Mouse (Mus musculus) myocyte (in vitro differentiated cells): Measurements from ENCODE around the gene Spock1. TPM values are rescaled to one million over a fixed set of nuclear protein-coding genes. Genes with fewer than 3 reads are reported as not detected.

ENCODE experiments used
- H3K27me3 ChIP-seq: one replicate; pipeline ENCODE4 v1.6.1; 2011; ENCODE audit not compliant: control insufficient read depth, insufficient read depth, insufficient read length
- H3K36me3 ChIP-seq: one replicate; pipeline ENCODE4 v1.6.1; 2011; ENCODE audit not compliant: control insufficient read depth, insufficient read depth
- H3K4me2 ChIP-seq: one replicate; pipeline ENCODE4 v1.6.1; 2011; ENCODE audit warnings: low read depth, control low read depth
- H3K4me3 ChIP-seq: one replicate; pipeline ENCODE4 v1.5.1; 2011; ENCODE audit warnings: mild to moderate bottlenecking, control low read depth, moderate library complexity
- H3K79me2 ChIP-seq: one replicate; pipeline ENCODE4 v1.6.1; 2011; ENCODE audit not compliant: control insufficient read depth, insufficient read depth
- H3ac ChIP-seq: one replicate; pipeline ENCODE4 v1.6.1; 2011; ENCODE audit not compliant: control insufficient read depth, insufficient read length
- CEBPB ChIP-seq: IDR thresholded peaks from 2 replicates; pipeline ENCODE4 v1.6.1; 2011; ENCODE audit warnings: mild to moderate bottlenecking, moderate library complexity; ENCODE audit not compliant: poor library complexity, insufficient read depth, severe bottlenecking
- E2F4 ChIP-seq: IDR thresholded peaks from one replicate; pipeline ENCODE4 v1.6.1; 2011; ENCODE audit warnings: mild to moderate bottlenecking, control low read depth, moderate library complexity; ENCODE audit not compliant: insufficient read depth
- MAX ChIP-seq: IDR thresholded peaks from one replicate; pipeline ENCODE4 v1.6.1; 2011; ENCODE audit warnings: low read depth, mild to moderate bottlenecking, control low read depth
- MYOD1 ChIP-seq, 3 experiments: IDR thresholded peaks; one replicate each; pipeline ENCODE4 v1.6.1; 2011; ENCODE audit warnings: control low read depth in 2 of 3, low read depth in 2 of 3, mild to moderate bottlenecking in 2 of 3, moderate library complexity in 1 of 3; ENCODE audit not compliant: insufficient read length in 2 of 3, control insufficient read depth in 1 of 3
- MYOG ChIP-seq, 3 experiments: IDR thresholded peaks; one replicate each; pipeline ENCODE4 v1.6.1; 2011; ENCODE audit warnings: control low read depth in 2 of 3, low read depth in 2 of 3, mild to moderate bottlenecking in 2 of 3; ENCODE audit not compliant: insufficient read length in 2 of 3, control insufficient read depth in 1 of 3, insufficient read depth in 1 of 3
- POLR2A ChIP-seq: IDR thresholded peaks from one replicate; pipeline ENCODE4 v1.6.1; 2011; ENCODE audit warnings: low read depth, mild to moderate bottlenecking, control low read depth, moderate library complexity; ENCODE audit not compliant: insufficient read length
- POLR2AphosphoS2 ChIP-seq: IDR thresholded peaks from one replicate; pipeline ENCODE4 v1.6.1; 2011; ENCODE audit warnings: low read depth, control low read depth; ENCODE audit not compliant: insufficient read length
- REST ChIP-seq: IDR thresholded peaks from one replicate; pipeline ENCODE4 v1.6.1; 2011; ENCODE audit warnings: mild to moderate bottlenecking, control low read depth, moderate library complexity; ENCODE audit not compliant: insufficient read depth, insufficient read length
- SRF ChIP-seq: IDR thresholded peaks from one replicate; pipeline ENCODE4 v1.6.1; 2011; ENCODE audit warnings: low read depth; ENCODE audit not compliant: control insufficient read depth, insufficient read length
- TCF12 ChIP-seq: IDR thresholded peaks from one replicate; pipeline ENCODE4 v1.6.1; 2011; ENCODE audit warnings: mild to moderate bottlenecking, control low read depth; ENCODE audit not compliant: poor library complexity, insufficient read depth, severe bottlenecking
- TCF3 ChIP-seq: IDR thresholded peaks from one replicate; pipeline ENCODE4 v1.6.1; 2011; ENCODE audit warnings: low read depth, control low read depth; ENCODE audit not compliant: insufficient read length
- USF1 ChIP-seq: IDR thresholded peaks from one replicate; pipeline ENCODE4 v1.6.1; 2011; ENCODE audit warnings: low read depth, mild to moderate bottlenecking, control low read depth, moderate library complexity
- polyA plus RNA-seq: library from polyadenylated mRNA; unstranded; fragments of >200 nt; fragmentation: generic; extraction: Trizol; gene quantifications from one replicate; pipeline ENCODE4 v1.2.1, GENCODE M21; 2012; ENCODE audit warnings: missing spikeins

The Spock1 gene
- 0.19 TPM for polyA plus RNA-seq

GRCm38 (mm10) chr13:57908266-57908582 lies at the start of gene Spock1:
Gene Spock1, minus strand, starts transcription at chr13:57908332.
- H3K27me3 ChIP-seq = no peaks in the 10 kb centered on the region
- no peak within 1 kb of the TSS for H3K4me3 ChIP-seq
- no peaks in the 10 kb centered on the region for H3K36me3 ChIP-seq
- H3ac ChIP-seq = no peak within 1 kb of the TSS
- TF ChIP-seq E2F4 (no peak), REST (no peak), POLR2A (no peak), MYOD1 (IDR thresholded peaks at IDR 0.05; ENCODE audit: control insufficient read depth in 1 of 3, insufficient read length in 2 of 3, low read depth in 2 of 3) (no peak)
- H3K4me2 ChIP-seq = no peak within 1 kb of the TSS
- H3K79me2 ChIP-seq = no peaks in the 10 kb centered on the region

- Histone ChIP-seq H3K36me3 (no peaks in the 10 kb centered on the region), H3K4me3 (no peak overlapping the region), H3K79me2 (no peaks in the 10 kb centered on the region), H3ac (no peak overlapping the region), H3K27me3 (no peaks in the 10 kb centered on the region), H3K4me2 (no peak overlapping the region)
- no peak for TF ChIP-seq CEBPB
- TF ChIP-seq SRF = no peak
Observed at GRCm38 (mm10) chr13:57950091-57950490, 42.0 kb upstream of the Spock1 start.

GRCm38 (mm10) chr13:57949513-57949912 lies 41.4 kb upstream of the Spock1 start:
- Histone ChIP-seq H3K4me3 (no peak overlapping the region), H3ac (no peak overlapping the region), H3K27me3 (no peaks in the 10 kb centered on the region), H3K79me2 (no peaks in the 10 kb centered on the region), H3K4me2 (no peak overlapping the region), H3K36me3 (no peaks in the 10 kb centered on the region)
- TF ChIP-seq E2F4 = no peak
- TF ChIP-seq TCF3 = no peak
- no peak for TF ChIP-seq POLR2AphosphoS2
- no peak for TF ChIP-seq REST
- TF ChIP-seq SRF = no peak
- no peak for TF ChIP-seq POLR2A
- TF ChIP-seq USF1 = no peak
- no peak for TF ChIP-seq MAX
- TF ChIP-seq MYOG (IDR thresholded peaks at IDR 0.05; ENCODE audit: control insufficient read depth in 1 of 3, insufficient read depth in 1 of 3, insufficient read length in 2 of 3, low read depth in 2 of 3) = no peak

GRCm38 (mm10) chr13:57945197-57945596 lies 37.1 kb upstream of the Spock1 start:
- Histone ChIP-seq H3K4me3 (no peak overlapping the region), H3K36me3 (no peaks in the 10 kb centered on the region), H3K4me2 (no peak overlapping the region), H3K27me3 (no peaks in the 10 kb centered on the region), H3ac (no peak overlapping the region), H3K79me2 (no peaks in the 10 kb centered on the region)
- TF ChIP-seq MYOD1 (IDR thresholded peaks at IDR 0.05; ENCODE audit: control insufficient read depth in 1 of 3, insufficient read length in 2 of 3, low read depth in 2 of 3) (no peak), MYOG (IDR thresholded peaks at IDR 0.05; ENCODE audit: control insufficient read depth in 1 of 3, insufficient read depth in 1 of 3, insufficient read length in 2 of 3, low read depth in 2 of 3) (no peak), E2F4 (no peak), POLR2A (no peak), REST (no peak), MAX (no peak), USF1 (no peak), TCF12 (no peak), POLR2AphosphoS2 (no peak), TCF3 (no peak), SRF (no peak), CEBPB (no peak)

- no peak overlapping the region for H3K4me3 ChIP-seq
- H3K27me3 ChIP-seq = no peaks in the 10 kb centered on the region
- no peaks in the 10 kb centered on the region for H3K36me3 ChIP-seq
- H3K79me2 ChIP-seq = no peaks in the 10 kb centered on the region
- TF ChIP-seq POLR2AphosphoS2 (no peak), SRF (no peak), TCF3 (no peak), TCF12 (no peak), REST (no peak)
- no peak overlapping the region for H3ac ChIP-seq
- H3K4me2 ChIP-seq = no peak overlapping the region
Observed at GRCm38 (mm10) chr13:57944434-57944833, 36.3 kb upstream of the Spock1 start.

- Histone ChIP-seq H3K36me3 (no peaks in the 10 kb centered on the region), H3K4me2 (no peak overlapping the region), H3K4me3 (no peak overlapping the region), H3K27me3 (no peaks in the 10 kb centered on the region), H3K79me2 (no peaks in the 10 kb centered on the region), H3ac (no peak overlapping the region)
- TF ChIP-seq MYOG (IDR thresholded peaks at IDR 0.05; ENCODE audit: control insufficient read depth in 1 of 3, insufficient read depth in 1 of 3, insufficient read length in 2 of 3, low read depth in 2 of 3) = no peak
- TF ChIP-seq POLR2A = no peak
- no peak for TF ChIP-seq TCF3
- TF ChIP-seq CEBPB = no peak
- TF ChIP-seq MYOD1 (IDR thresholded peaks at IDR 0.05; ENCODE audit: control insufficient read depth in 1 of 3, insufficient read length in 2 of 3, low read depth in 2 of 3) = no peak
- TF ChIP-seq SRF = no peak
- TF ChIP-seq TCF12 = no peak
- no peak for TF ChIP-seq E2F4
- no peak for TF ChIP-seq REST
- TF ChIP-seq MAX = no peak
- TF ChIP-seq POLR2AphosphoS2 = no peak
- no peak for TF ChIP-seq USF1
Observed at GRCm38 (mm10) chr13:57943900-57944299, 35.8 kb upstream of the Spock1 start.
